Mouse (Mus musculus): ENCODE results near the gene Ttc9.

DNA sequence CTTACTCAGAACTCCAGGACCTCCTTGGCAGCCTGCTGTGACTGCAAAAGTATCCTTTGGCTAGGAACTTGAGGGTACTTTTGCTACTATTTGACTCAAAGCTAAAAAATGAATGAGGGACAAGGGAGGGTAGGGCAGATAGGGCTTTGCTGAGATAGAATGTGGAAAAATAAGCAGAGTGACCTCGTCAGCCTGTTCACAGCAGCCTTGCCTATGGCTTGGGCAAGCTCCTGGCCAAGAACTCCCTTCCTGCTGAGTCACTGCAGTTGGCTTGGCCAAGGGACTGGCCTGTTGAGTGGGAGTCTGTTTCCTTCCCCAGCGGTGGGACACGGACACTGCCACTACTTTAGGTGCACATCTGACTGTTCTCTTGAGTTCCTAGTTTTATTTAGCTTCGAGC is 57.5 kb downstream of the Ttc9 start:
- no peak for TF ChIP-seq POLR2A (IDR thresholded peaks at IDR 0.05; ENCODE audit: control insufficient read depth, low read depth, low read length)
- TF ChIP-seq CTCF (IDR thresholded peaks at IDR 0.05; ENCODE audit: control insufficient read depth, insufficient read depth, insufficient replicate concordance, low read depth, low read length) = no peak
